Mouse (Mus musculus): ENCODE measurements around the gene Eif4a1.

Eif4a1 gene

DNA sequence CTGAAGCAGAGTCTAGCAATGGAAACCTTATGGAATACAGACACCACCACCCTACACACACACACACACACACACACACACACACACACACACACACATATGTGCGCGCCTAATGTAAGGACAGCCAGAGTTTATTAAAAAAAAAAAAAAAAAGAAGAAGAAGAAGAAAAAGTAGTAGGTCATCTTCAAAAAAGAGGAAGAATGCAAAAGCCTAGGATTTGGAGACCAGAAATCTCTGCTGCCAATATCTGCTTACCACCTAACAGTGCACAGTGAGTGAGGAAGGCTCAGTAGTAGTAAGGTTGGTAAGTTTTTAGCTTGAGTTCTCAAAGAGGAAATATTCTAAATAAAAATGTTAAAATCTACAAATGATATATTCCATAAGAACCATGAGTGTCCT is 6.9 kb upstream of the Eif4a1 start:
- DNase-seq (ENCODE audit: low spot score in 2 of 2), result no peak

DNA sequence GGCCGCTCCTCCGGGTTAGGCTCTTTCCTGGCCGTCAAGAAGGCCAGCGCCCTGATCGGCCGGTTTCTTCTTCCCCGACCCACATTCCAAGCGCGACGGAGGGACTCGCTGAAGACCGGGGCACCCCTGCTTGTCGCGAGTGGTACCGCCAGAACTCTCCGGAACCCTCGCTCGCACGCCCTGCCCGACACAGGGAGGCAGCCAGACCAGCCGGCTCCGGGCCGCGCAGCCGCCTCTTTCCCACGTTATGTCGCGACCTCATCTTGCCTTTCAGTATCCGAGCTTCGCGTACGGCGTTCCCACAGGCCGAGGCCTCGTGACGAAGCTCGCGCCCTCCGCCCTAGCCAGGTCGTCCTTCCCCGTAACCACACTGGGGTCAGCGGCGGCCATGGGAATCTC is 498 bp downstream of the Eif4a1 start:
- no peak for DNase-seq (ENCODE audit: low spot score in 2 of 2)

DNA sequence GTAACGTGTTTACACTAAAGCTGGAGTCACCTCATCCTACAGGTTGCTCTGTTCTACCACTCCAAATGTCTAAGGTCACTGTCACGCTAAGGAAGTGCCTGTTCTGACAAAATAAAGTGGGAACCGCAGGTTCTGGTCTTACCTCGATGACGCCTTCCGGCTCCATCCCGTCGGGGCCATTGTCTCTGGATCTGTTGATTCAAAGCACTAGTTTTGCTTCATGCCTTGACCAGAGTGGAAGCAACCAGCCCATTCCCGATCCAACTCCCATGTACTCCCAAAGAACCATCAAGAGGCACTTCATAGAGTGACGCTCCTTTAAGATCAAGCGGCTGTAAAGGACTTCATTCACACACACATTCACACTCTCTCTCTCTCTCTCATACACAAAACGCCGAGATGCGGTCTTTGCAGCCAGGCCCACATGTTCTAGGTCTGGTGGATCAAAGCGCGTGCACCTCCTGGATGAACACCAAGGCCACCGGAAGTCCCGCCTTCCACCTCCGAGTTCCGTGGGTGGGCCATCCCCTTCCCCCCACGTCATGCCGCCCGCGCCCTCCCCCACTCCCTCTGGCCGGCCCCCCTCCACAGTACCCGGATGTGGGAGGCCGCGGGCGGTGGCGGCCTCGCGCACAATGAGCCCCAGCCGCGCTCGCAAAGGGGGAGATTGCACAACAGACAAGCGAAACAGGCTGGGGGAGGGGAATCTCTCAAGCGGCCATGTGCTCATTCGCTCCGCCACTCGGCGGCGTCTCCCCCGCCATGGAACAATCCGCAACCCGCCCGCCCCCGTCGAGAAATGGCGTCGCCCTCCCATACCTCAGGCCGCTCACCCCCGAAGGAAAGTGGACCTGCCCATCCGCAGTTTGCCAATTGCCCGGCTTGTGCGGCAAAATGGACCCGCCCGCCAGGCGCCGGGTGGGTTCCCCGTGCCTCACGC is 1.2 kb downstream of the Eif4a1 start:
- peak; percentile 93 to 98 for DNase-seq (ENCODE audit: low spot score in 2 of 2)

DNA sequence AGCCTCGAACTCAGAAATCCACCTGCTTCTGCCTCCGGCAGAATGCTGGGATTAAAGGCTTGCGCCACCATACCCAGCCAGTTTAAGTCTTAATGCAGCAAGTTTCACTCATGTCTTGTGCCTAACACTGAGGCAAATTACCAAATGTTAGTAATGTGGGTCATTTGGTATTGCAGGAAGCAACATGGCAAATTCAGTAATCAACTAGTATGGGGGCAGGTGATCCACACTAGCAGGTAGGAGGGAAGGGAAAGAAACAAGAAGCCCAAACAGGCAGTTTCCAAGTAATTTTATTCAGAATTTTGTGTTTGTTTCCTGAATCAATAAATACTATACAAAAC is 5.6 kb downstream of the Eif4a1 start:
- no peak for DNase-seq (ENCODE audit: low spot score in 2 of 2)

DNA sequence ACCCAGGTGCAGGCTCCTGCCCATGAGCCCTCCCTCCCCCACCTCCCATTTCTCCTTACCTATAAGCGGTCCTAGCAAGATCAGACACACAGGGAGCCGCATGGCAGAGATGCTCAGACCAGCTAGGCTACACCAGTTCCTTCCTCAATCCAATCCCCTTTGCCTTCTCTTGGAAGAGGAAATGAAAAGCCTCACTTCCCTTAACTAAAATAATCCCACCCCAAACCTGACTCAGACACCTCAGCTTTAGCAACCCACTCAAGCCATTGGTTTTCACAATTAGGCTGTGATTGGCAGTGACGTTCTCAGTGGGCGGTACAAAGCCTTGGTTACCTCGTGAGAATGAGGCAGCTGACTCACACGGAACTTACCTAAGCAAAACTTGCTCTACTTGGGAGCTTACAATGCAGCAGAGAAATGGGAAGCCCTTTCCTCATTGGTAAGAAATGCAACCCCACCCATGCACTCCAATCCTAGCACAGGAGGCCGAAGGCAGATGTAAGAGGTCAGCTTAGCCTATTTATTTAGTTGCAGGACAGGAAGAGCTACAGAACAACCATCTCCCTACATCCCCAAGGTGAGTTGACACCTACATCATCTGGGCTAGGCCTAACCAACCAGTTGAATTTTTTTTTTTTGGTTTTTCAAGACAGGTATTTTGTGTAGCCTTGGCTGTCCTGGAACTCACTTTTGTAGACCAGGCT is 6.1 kb downstream of the Eif4a1 start, which contains the start of gene Cd68:
Gene Cd68, minus strand, starts transcription at position 193 of the 704 bp plus-strand sequence.
- peak; percentile 67 to 74 for DNase-seq (ENCODE audit: low spot score in 2 of 2)

DNA sequence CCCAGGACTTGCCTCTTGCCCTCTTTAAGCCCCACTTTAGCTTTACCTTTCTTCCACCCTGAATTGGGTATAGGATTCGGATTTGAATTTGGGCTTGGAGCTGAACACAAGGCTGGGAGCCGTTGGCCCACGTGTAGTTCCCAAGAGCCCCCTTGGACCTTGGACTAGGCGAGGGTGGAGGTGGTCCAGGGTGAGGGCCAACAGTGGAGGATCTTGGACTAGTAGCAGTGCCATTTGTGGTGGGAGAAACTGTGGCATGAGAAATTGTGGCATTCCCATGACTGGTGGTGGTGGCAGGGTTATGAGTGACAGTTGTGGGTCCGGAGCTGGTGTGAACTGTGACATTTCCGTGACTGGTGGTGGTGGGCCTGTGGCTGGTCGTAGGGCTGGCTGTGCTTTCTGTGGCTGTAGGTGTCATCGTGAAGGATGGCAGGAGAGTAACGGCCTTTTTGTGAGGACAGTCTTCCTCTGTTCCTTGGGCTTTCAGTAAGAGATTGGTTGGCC is 6.7 kb downstream of the Eif4a1 start:
- no peak for DNase-seq (ENCODE audit: low spot score in 2 of 2)

DNA sequence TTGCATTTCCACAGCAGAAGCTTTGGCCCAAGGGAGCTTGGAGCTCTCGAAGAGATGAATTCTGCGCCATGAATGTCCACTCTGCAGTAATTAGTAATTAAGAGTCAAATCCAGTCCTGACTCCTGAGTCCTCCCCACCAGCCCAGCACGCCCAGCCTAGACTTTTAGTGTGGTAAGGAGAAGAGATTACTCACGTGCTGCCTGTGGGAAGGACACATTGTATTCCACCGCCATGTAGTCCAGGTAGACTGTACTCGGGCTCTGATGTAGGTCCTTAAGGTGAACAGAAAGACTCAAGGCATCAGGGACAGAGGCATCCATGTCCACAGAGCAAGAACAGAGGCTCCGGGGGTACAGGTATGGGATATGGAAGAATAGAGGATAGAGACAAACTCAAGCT is 7.4 kb downstream of the Eif4a1 start:
- no peak for DNase-seq (ENCODE audit: low spot score in 2 of 2)

DNA sequence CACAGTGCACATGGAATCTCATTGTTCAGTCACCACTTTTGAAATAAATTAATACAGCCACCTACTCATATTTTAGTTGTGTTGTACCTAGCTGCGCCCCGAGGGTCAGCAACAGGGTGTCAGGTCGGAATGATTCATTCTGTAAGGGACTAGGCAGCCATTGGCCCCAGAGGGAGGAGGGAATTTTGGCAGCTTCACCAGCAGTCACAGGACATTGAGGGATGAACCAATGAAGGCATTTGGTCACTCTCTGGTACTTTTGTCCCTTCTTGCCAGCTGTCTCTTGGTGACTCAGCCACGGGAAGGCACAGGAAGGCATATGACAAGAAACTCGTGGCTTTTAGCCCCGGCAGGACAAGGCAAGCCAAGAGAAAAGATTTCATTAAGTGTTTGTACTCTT is 8.4 kb downstream of the Eif4a1 start:
- no peak for DNase-seq (ENCODE audit: low spot score in 2 of 2)

DNA sequence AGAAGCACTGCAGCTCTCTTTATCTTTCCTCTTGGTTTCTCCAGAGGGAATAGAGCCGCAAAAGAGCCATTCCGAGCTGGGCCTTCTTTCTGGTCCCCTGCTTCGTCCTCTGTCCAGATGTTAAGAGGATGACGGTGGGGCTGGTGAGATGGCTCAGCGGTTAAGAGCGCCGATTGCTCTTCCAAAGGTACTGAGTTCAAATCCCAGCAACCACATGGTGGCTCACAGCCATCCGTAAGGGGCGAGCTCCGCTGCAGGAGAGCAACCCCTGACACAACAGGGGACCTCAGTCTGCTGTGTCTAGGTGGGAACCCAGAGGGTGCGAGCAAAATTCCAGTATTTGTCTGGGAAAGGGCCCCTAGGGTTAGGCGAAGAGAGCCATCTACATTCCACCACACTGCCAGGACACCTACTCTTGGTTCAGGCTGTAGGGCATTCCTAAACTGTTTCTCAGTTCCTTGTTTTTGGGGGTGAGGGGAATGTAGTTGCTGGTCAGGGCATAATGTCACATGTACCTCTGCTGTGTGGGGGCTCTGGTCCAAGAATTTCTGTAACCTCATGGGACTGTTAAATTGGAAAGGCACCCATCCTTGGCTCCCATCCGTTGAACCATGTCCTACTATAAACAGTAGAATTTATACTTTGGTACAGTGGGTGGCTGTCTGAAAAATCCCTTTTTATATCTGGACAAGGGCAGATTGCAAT is 9.1 kb downstream of the Eif4a1 start:
- DNase-seq (ENCODE audit: low spot score in 2 of 2), result no peak

DNA sequence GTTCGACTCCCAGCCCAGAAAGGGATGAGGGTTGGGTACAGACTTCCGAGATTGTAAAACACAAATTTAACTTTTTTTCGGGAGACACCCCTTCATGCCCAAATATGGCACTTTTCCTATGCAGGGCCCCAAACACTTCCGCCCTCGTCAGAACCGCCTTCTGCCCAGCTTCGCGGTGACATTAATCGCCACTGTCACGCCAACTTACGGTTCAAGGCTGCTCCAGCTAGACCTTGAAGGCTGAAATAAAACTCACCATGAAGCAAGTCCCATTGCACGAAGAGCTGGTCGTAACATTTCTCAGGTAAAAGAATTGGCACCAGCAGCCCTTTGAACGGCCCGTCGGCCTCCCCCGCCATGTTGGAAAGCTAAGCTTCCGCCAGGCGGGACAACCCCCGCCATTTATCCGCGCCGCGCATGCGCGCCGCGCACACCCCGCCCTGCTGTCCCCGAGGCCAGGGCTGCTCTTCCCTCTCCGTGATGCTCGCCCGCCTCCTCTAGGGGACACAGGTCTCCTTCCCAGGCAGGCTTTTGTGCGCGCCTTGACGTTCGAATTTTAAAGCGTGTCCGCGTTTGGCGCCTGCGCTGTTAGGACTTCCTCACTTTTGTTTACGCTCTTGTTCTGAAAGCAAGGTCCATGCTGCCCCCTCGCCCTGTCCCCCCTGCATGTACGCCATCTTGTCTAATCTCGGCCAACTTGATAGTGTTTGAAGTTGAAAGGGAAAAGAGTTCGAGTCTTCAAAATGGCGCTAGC is 9.8 kb downstream of the Eif4a1 start, which contains the start of gene Mpdu1:
Gene Mpdu1, minus strand, starts transcription at position 430 of the 754 bp plus-strand sequence.
- peak; percentile 93 to 97 for DNase-seq (ENCODE audit: low spot score in 2 of 2)

DNA sequence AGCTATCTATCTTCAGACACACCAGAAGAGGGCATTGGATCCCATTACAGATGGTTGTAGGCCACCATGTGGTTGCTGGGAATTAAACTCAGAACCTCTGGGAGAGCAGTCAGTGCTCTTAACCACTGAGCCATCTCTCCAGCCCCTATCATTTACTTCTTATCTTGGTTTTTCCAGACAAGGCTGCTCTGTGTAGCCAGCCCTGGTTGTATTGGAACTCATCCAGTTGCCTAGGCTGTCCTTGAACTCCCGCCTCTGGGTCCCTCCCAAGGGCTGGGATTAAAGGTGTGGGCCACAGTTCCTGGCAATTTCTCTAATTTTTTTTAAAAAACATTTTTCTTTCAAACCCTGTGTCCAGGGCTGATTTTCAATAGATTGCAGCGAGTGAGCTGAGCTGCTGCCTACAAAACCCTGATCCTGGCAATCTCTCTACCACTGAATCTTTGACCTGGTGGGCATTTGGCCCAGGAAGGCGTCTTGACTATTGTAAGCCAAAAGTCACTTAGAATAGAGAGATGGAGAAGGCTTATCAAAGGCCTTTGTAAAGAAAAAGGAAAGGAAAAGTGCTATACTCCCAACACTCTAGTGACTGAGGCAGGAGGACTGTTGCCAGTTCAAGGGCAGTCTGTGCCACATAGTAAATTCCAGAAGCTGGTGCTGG is 10.9 kb downstream of the Eif4a1 start:
- DNase-seq (ENCODE audit: low spot score in 2 of 2), result no peak

DNA sequence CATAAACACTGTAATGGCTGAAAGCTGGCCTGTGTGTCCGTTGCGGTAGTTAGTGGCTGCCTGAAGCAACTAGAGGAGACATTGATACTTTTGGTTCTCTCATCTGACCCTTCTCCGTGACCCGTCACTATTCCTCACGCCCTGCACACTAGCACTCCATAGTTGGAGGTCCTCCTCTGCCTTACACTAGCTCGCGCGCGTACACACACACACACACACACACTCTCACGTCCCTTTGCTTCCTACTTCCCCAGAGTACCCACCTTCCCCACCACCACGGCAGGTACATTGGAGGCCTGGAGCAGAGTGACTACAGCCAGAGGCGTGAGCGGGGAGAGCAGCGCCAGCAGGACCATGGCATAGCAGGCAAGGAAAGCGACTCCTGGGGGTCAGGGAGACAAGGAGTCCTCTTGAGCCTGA is 14.8 kb downstream of the Eif4a1 start:
- no peak for DNase-seq (ENCODE audit: low spot score in 2 of 2)

DNA sequence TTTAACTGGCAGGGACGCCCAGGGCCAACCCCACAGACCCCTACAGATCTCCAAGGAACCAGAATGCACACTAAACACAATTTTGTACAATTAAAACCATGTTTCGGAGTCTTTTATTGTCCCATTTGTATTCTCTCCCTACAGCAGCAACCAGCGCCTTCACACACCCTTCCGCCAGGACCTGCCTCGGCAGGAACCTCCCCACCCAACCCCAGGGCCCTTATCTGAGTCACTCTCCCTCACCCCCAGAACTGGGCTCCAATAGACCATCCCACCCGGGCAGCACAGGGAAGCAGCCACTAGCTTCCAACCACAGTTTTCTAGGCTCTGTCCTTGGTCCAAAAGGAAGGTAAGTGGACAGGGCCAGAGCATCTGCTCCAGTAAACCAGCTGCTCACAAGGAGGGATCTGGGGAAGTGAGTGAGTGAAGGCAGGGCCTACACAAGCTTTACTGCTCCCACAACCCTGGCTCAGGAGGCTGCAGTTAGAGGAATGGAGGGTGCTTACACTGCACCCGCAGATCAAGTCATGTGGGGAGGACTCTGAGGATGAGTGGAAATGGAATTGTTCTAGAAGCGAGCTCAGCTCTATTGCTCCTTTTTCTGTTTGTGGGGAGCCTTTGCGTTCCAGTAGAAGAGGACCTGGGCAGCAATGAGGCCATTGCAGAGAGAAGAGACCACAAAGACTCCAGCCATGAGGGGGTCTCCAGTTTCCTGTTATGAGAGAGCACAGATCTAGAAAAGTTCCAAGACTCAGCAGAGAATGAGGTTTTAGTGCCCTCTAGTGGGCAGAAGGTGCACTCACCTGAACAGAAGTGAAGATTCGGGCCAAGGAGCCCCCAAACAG is 15.4 kb downstream of the Eif4a1 start:
- DNase-seq (ENCODE audit: low spot score in 2 of 2), result peak; percentile 61 to 82

DNA sequence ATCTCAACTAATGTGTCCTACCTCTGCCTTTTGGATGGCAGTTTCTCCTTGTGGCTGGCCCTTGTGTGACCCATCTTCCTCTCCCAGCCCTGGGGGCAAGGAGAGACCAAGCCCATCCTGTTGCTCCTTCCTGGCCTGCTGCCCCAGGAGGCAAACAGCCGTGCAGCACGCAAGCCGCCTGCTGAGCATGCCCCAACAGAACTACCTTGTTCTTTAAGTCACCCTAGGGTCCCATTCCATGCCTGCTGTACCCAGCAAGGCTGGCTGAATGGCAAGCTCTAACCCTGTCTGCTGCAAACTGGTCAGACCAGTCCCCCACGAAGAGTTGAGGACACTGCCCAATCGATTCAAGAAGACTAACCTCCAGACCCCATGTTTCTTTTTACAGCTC is 16.2 kb downstream of the Eif4a1 start:
- DNase-seq (ENCODE audit: low spot score in 2 of 2), result no peak

DNA sequence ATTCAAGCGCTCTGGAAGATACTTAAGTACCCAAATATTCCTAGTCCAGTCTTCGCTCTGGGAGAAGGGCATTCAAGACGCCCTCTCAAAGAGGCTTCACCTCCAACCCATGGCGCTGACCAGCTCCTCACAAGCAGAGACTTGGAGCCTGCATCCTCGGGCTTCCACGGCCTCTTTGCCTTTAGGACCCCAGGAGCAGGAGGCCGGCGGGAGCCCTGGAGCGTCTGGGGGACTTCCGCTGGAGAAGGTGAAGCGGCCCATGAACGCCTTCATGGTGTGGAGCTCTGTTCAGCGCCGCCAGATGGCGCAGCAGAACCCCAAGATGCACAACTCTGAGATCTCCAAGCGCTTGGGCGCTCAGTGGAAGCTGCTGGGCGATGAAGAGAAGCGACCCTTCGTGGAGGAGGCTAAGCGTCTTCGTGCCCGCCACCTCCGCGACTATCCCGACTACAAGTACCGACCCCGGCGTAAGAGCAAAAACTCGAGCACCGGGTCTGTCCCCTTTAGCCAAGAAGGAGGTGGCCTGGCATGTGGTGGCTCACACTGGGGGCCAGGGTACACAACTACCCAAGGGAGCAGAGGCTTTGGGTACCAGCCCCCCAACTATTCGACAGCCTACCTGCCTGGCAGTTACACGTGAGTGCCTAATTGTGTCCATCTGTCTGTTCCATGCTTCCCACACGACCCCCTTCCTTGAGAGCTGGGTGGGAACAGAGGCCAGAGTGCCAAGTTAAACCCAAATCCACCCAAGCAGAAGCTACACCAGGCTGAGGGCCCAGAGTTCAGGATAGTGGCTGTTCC is 16.8 kb downstream of the Eif4a1 start, which contains the start of gene Sox15:
Gene Sox15, plus strand, starts transcription at position 51 of the 801 bp plus-strand sequence.
- DNase-seq (ENCODE audit: low spot score in 2 of 2), result peak; percentile 60 to 81

DNA sequence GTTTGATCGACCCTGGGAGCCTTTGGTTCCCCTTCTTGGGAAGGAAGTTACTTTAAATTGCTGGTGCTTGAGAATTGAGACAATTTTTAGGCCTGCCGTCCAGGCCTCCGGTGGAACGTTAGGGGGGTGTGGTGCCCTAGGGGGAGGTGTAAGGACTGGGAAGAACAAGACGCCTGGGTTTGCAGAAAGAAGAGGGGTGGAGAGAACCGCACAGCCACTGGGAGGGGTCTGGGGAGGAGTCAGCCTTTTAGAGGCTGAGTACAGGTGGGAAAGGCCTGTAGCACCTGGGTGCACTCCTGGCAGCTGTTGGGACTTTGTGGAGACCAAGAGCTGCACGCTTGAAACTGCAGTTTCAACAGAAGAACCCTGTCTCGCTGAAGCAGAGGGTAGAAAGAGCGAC is 17.5 kb downstream of the Eif4a1 start:
- DNase-seq (ENCODE audit: low spot score in 2 of 2), result no peak

DNA sequence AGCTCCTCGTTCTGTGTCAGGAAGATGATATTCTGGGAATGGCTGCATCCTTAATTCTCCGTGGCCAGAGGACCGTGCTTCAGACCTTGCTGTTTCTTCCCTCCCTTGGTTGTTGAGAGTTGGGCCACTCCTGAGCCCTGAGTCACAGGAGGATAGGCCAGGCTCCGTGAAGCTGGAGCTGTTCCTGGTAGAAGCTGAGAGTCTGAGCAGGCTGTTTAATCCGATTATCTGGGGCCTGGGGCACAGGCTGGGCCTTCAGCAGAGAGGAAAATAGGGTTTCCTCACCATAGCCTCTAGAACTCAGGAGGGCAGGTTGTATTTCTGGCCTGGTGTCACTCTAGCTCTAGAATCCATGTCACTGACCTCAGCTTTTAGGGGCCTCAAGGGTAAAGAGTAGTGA is 18.8 kb downstream of the Eif4a1 start:
- no peak for DNase-seq (ENCODE audit: low spot score in 2 of 2)

DNA sequence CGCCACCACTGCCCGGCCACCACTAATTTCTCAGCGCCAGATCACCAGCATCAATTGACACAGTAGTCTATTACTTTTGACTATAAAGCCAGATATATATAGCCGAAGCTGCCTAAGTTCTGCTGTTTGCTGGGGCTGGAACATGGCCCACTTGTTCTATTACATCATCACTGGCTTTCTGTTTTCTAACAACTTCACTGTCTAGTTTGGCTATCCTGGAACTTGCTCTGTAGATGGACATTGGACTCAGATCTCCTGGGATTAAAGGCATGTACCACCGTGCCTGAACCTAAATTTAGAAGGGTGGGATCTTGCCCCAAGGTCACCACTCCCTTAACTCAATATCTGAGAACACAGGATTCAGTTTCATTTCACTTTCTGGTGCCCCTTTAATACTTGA is 26.4 kb downstream of the Eif4a1 start:
- DNase-seq (ENCODE audit: low spot score in 2 of 2), result no peak

DNA sequence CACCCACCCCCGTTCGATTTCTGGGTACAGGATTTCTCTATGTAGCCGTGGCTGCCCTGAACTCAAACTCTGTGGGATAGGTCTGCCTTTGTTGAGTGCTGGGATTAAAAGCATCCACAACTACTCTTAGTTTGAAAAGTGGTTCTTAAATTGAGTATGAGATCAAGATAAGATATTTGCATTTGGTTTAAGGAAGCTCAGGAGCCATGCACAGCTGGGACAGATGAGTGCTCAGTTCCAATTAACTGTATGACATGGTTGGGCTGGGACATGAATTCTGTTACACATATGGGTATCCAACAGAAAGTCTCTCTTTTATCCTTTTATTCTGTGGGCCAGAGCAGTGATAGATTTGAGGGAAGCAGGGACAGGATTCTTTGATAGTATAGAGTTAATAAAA is 36.8 kb downstream of the Eif4a1 start:
- DNase-seq (ENCODE audit: low spot score in 2 of 2), result no peak
